Mouse (Mus musculus) neural tube, embryonic 14.5 days (tissue): ENCODE measurements around the gene Scfd2. TPM values are rescaled to one million over a fixed set of nuclear protein-coding genes. Genes with fewer than 3 reads are reported as not detected.

Experiments used
- ATAC-seq: fragments of 200-750 bp; cut with Nextera tagmentation; 2 replicates; pipeline ENCODE4 v1.8.0; 2017; ENCODE audit warnings: low read depth, mild to moderate bottlenecking, moderate TSS enrichment, moderate library complexity
- H3K27ac ChIP-seq: fragments of 300-500 bp; sonication (generic); 2 replicates; pipeline ENCODE4 v1.5.1; 2014; ENCODE audit warnings: low read depth, mild to moderate bottlenecking, control low read depth, low read length, moderate library complexity, mixed read lengths
- H3K27me3 ChIP-seq: fragments of 300-500 bp; sonication (generic); 2 replicates; pipeline ENCODE4 v1.6.1; 2014; ENCODE audit warnings: low read length; ENCODE audit not compliant: control insufficient read depth, insufficient read depth
- H3K36me3 ChIP-seq: fragments of 300-500 bp; sonication (generic); 2 replicates; pipeline ENCODE4 v1.6.1; 2014; ENCODE audit warnings: low read length, mixed read lengths; ENCODE audit not compliant: control insufficient read depth, insufficient read depth
- H3K4me1 ChIP-seq: fragments of 300-500 bp; sonication (generic); 2 replicates; pipeline ENCODE4 v1.6.1; 2014; ENCODE audit warnings: low read length; ENCODE audit not compliant: control insufficient read depth, insufficient read depth
- H3K4me2 ChIP-seq: fragments of 300-500 bp; sonication (generic); 2 replicates; pipeline ENCODE4 v1.6.1; 2014; ENCODE audit warnings: mild to moderate bottlenecking, low read depth, low read length, control low read depth
- H3K4me3 ChIP-seq: fragments of 300-500 bp; sonication (generic); 2 replicates; pipeline ENCODE4 v1.5.1; 2014; ENCODE audit warnings: low read depth, low read length, control low read depth, mixed read lengths
- H3K9ac ChIP-seq: fragments of 300-500 bp; sonication (generic); replicated peaks from 2 replicates; pipeline ENCODE4 v1.6.1; 2014; ENCODE audit warnings: low read depth, mild to moderate bottlenecking, control low read depth, low read length, mixed read lengths
- H3K9me3 ChIP-seq: fragments of 300-500 bp; sonication (generic); 2 replicates; pipeline ENCODE4 v1.6.1; 2016; ENCODE audit warnings: low read length; ENCODE audit not compliant: control insufficient read depth
- WGBS: fragments of 180-500 bp; shearing (Covaris S2); extraction: QIAGEN DNeasy Blood & Tissue Kit; methylation state at CpG from one replicate; pipeline ENCODE4 v1.1.7; 2014; 5-methylcytosine and 5-hydroxymethylcytosine counted together
- polyA plus RNA-seq: library from polyadenylated mRNA; unstranded; fragments of >200 nt; fragmentation: Nextera tagmentation; extraction: Ambion mirVana; gene quantifications from 2 replicates; pipeline ENCODE4 v1.2.1, GENCODE M21; 2014

Scfd2 gene
- polyA plus RNA-seq, 1 experiment from 2014 or later = 18.3 TPM

DNA sequence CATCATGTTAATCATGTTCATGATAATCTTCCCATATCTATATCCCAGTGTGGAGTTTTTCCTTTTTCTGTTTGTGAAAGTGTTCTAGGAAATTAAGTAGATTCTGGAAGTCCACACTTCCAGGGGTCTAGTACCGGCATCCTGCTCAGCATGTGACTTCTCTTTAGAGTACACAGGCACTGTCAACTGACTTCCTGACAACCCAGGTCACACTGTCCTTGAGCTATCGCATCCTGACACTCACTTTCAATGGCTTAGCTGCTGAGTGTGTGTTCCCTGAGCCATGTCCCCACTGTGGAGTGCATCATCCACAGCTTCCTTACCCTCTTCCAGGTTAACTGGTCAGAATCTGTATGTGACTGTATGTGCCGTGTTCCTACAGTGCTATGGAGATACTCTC lies 258.2 kb downstream of the Scfd2 start:
- no peak for ATAC-seq

DNA sequence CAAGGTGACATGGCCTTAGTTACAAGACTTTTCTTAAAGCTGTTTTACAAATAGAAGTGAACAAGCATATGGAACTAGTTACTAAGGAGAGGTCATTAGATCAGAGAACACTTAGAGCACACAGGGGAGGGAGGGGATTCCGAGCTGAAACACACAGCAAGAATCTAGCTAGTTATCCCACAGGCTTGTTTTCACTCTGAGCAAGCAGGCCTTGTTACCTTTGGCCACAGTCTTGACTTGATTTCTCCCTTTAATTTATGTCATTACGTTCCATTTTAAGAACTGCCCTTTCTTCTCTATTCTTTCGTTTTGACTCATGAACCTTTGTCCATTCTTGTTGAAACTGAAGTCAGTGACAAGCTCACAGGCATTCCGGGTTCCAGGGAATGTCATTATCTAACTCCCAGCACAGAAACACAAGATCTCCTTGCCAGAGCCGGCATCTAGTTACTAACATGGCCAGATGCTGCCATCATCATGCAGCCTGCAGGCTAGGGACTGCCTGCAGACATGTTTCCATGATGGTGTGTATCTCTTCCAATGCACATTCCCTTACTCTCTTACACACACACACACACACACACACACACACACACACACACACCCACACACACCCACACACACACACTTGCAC lies 263.7 kb downstream of the Scfd2 start:
- no peaks in the 10 kb centered on the region for H3K9me3 ChIP-seq
- no peaks in the 10 kb centered on the region for H3K36me3 ChIP-seq
- ATAC-seq = no peak
- no peaks in the 10 kb centered on the region for H3K4me1 ChIP-seq
- H3K27me3 ChIP-seq = no peaks in the 10 kb centered on the region
- H3K4me3 ChIP-seq = no peak overlapping the region
- no peak overlapping the region for H3K27ac ChIP-seq
- H3K9ac ChIP-seq = no peak overlapping the region
- H3K4me2 ChIP-seq = no peak overlapping the region
- 43% methylated on average over 5 of the region's 5 CpGs for WGBS

More for the DNA sequence above, 258.2 kb downstream of the Scfd2 start:
- H3K27me3 ChIP-seq = no peaks in the 10 kb centered on the region
- 77% methylated on average over 3 of the region's 3 CpGs for WGBS
- H3K9ac ChIP-seq = no peak overlapping the region
- H3K36me3 ChIP-seq = no peaks in the 10 kb centered on the region
- no peak overlapping the region for H3K4me3 ChIP-seq
- H3K27ac ChIP-seq = no peak overlapping the region
- H3K4me1 ChIP-seq = peaks cover 6% of the 10 kb centered on the region; the same call in 1 of the 2 replicates
- no peaks in the 10 kb centered on the region for H3K9me3 ChIP-seq
- no peak overlapping the region for H3K4me2 ChIP-seq

DNA sequence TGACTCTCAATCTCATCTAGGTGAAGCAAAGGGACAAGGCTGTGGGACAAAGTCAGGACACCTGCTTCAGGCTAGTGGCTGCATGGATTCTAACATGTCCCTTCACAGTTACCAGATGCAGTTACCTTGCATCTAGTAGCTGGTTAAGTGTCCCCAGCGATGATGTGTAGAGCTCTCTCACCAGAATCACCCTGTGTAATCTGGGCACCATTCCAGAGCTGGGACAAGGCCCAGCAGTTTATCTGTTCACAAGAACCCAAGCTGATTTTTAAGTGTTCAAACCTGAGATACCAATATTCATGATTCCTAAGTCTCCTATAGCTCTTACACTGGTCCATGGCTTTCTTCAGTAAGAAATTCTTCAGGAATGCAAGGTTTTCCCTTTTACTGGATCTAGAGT lies 264.4 kb downstream of the Scfd2 start:
- H3K27ac ChIP-seq = no peak overlapping the region
- WGBS = 74% methylated on average over 1 of the region's 1 CpGs
- H3K4me3 ChIP-seq = no peak overlapping the region
- no peaks in the 10 kb centered on the region for H3K4me1 ChIP-seq
- H3K27me3 ChIP-seq = no peaks in the 10 kb centered on the region
- no peak overlapping the region for H3K4me2 ChIP-seq
- no peak for ATAC-seq
- H3K9ac ChIP-seq = no peak overlapping the region
- H3K9me3 ChIP-seq = no peaks in the 10 kb centered on the region
- no peaks in the 10 kb centered on the region for H3K36me3 ChIP-seq

DNA sequence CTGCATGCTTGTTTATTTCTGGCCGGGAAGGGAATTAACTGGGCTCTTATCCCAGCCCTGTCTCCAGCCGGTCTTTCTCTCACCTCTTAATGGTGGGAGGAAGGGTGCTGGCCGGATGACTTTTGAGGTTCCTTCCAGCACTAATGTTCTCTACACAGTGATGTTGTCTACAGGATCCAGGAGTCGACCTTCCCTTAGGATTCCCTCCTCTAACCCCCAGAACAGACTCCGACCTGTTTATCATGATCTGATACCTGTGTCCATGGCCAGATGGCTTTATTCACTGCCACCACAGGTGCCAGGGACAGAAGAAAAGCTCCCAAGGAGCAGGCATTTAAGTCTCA lies 265.1 kb downstream of the Scfd2 start:
- ATAC-seq = no peak
- WGBS = 56% methylated on average over 5 of the region's 5 CpGs
- H3K36me3 ChIP-seq = no peaks in the 10 kb centered on the region
- no peak overlapping the region for H3K9ac ChIP-seq
- H3K4me3 ChIP-seq = no peak overlapping the region
- no peak overlapping the region for H3K4me2 ChIP-seq
- no peaks in the 10 kb centered on the region for H3K27me3 ChIP-seq
- no peak overlapping the region for H3K27ac ChIP-seq
- H3K9me3 ChIP-seq = no peaks in the 10 kb centered on the region
- H3K4me1 ChIP-seq = no peaks in the 10 kb centered on the region

DNA sequence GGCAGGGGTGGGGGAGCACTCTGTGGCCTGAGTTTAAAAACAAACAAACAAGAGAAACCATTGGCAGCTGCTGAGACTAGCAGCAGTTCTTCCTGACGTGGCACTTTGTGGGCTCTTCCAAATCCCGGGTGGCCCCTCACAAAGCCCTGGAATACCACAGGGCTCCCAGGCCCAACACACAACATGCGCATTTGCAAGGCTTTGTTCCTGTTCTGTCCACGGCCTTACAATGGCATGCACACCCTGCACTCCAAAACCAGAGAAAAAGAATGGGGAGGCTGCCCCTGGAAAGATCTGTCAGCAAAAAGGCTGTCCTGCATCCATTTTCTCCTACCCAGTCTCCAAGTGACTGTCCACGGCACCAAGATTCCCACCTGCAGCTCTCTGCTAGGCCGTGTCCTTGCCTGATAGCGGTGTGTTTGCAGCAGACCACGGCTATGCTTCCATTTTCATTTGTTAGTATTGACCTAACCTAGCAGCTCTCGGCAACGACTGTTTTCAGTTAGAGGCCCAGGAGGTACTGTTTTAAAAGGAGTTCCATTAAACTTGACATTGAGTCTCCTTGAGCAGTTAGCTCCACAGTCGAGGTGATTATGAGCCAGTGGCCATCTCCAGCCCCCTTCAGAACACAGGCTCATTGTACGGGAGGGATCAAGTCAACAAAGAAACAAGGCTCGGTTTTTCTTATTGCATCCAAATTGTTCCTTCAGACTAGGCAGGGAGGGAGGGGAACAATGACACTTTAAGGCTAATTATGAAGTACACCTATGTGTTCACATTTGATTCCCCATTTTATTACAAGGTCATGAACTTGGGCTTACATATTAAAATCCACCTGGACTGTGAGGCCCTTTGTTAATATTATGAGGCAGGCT lies 265.7 kb downstream of the Scfd2 start:
- Histone ChIP-seq H3K27ac (0 out of 2 replicates have a peak overlapping the region, but pooled peaks have one; percentile 2), H3K9me3 (no peaks in the 10 kb centered on the region), H3K36me3 (no peaks in the 10 kb centered on the region), H3K9ac (no peak overlapping the region), H3K4me2 (no peak overlapping the region), H3K4me1 (no peaks in the 10 kb centered on the region), H3K27me3 (no peaks in the 10 kb centered on the region), H3K4me3 (no peak overlapping the region)
- no peak for ATAC-seq
- 44% methylated on average over 13 of the region's 13 CpGs for WGBS

DNA sequence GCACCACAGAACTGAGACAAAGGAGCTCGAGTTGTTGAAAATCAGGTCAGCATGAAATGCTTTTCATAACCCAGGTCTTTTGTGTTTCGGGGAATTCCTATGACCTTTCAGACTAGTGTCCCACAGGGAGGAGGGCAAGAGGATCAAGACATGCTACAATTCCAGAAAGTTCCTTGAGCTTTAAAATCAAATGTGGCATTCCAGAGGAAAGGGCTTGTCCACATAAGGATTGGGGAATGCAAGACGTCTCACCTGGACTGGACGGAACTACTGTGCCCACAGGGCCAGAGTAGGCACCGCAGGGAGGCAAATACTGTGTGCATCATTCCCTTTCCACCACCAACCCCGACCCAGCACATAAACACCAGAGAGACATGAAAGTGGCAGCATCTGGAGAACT lies 266.4 kb downstream of the Scfd2 start:
- Histone ChIP-seq H3K36me3 (no peaks in the 10 kb centered on the region), H3K4me2 (no peak overlapping the region), H3K27ac (no peak overlapping the region), H3K4me3 (no peak overlapping the region), H3K27me3 (no peaks in the 10 kb centered on the region), H3K4me1 (no peaks in the 10 kb centered on the region), H3K9ac (no peak overlapping the region), H3K9me3 (no peaks in the 10 kb centered on the region)
- WGBS = 69% methylated on average over 6 of the region's 6 CpGs
- ATAC-seq = no peak

DNA sequence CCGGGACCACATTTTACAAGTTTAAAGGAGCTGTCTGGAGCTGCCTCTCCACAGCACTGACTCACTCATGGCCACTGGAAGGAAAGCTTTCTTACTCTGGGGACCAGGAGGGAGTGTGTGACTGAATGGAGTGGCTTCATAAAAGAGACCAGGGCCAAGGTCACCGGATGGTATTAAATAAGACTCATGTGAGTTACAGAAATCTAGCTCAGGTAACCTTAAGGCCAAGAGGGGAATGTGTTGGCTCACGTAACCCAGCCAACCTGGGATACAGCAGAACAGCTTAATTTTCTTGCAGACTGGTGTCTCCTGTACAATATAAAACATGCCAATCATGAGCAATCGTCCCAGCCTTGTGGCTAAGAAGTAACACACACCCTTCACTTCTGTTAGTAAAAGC lies 267.0 kb downstream of the Scfd2 start:
- no peak for ATAC-seq
- Histone ChIP-seq H3K36me3 (no peaks in the 10 kb centered on the region), H3K9me3 (no peaks in the 10 kb centered on the region), H3K4me2 (no peak overlapping the region), H3K27ac (no peak overlapping the region), H3K4me3 (no peak overlapping the region), H3K4me1 (no peaks in the 10 kb centered on the region), H3K27me3 (no peaks in the 10 kb centered on the region), H3K9ac (no peak overlapping the region)
- 91% methylated on average over 4 of the region's 4 CpGs for WGBS

DNA sequence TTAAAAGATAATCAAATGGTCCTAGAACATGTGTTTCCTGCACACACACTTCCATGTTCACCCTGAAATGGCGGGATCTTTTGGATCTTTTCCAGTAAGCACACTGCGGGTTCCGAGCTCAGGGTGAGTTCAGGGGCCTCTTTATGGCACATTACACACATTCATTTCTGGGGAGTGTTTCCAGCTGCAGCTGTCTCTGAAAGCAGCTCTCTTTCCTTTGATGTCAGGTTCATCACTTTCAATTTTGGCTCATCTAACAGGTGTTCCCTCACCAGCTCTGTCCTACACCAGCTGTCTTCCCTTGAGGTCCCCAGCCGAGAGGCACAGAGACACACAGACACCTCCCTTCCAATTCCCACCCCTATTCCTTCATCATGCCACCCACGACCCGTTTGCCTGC lies 270.5 kb downstream of the Scfd2 start:
- no peaks in the 10 kb centered on the region for H3K27me3 ChIP-seq
- H3K27ac ChIP-seq = no peak overlapping the region
- H3K4me2 ChIP-seq = no peak overlapping the region
- no peak for ATAC-seq
- no peaks in the 10 kb centered on the region for H3K4me1 ChIP-seq
- H3K4me3 ChIP-seq = no peak overlapping the region
- no peaks in the 10 kb centered on the region for H3K9me3 ChIP-seq
- no peaks in the 10 kb centered on the region for H3K36me3 ChIP-seq
- whole genome bisulfite sequencing = 26% methylated on average over 6 of the region's 6 CpGs
- no peak overlapping the region for H3K9ac ChIP-seq

DNA sequence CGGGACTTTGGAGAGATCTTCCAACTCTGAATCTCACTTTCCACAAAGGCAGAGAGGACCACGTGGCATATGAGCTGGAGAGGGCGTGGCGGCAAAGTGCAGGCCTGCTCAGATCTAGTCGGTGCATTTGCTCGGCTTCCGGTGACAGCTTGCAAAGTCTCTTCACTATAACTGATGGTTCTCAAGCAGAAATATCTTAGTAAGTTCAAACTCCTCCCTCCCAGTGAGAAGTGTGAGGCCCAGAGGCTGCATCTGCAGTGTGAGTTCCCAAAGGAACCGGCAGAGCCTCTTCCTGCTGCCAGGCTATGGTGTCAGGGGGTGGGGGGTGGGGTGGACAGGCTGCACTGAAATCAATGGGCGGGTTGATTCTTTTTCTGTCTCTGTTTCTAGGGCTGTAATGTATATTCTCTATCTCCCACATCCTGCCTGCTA lies 271.2 kb downstream of the Scfd2 start:
- no peaks in the 10 kb centered on the region for H3K9me3 ChIP-seq
- ATAC-seq = no peak; the same call in 1 of the 2 replicates
- H3K9ac ChIP-seq = no peak overlapping the region
- no peak overlapping the region for H3K4me2 ChIP-seq
- WGBS = 41% methylated on average over 9 of the region's 9 CpGs
- H3K4me3 ChIP-seq = no peak overlapping the region
- H3K27ac ChIP-seq = no peak overlapping the region
- H3K27me3 ChIP-seq = no peaks in the 10 kb centered on the region
- H3K4me1 ChIP-seq = no peaks in the 10 kb centered on the region
- H3K36me3 ChIP-seq = no peaks in the 10 kb centered on the region
